Mouse (Mus musculus) C2C12 (cell line): ENCODE results near the gene Kdm2b.

ENCODE experiments used
- CEBPB ChIP-seq: IDR thresholded peaks from one replicate; pipeline ENCODE4 v1.6.1; 2011; ENCODE audit warnings: low read depth, mild to moderate bottlenecking, control low read depth, moderate library complexity
- CTCF ChIP-seq: IDR thresholded peaks from one replicate; pipeline ENCODE4 v1.5.1; 2011; ENCODE audit not compliant: control insufficient read depth, insufficient read depth, insufficient read length
- FOSL1 ChIP-seq: IDR thresholded peaks from one replicate; pipeline ENCODE4 v1.8.0; 2011; ENCODE audit warnings: mild to moderate bottlenecking, low read length; ENCODE audit not compliant: poor library complexity, insufficient read depth, severe bottlenecking
- MAX ChIP-seq: IDR thresholded peaks from one replicate; pipeline ENCODE4 v1.6.1; 2011; ENCODE audit warnings: mild to moderate bottlenecking, control low read depth
- MYOD1 ChIP-seq: IDR thresholded peaks from one replicate; pipeline ENCODE4 v1.6.1; 2011; ENCODE audit warnings: low read depth; ENCODE audit not compliant: control insufficient read depth, insufficient read length
- MYOG ChIP-seq: IDR thresholded peaks from one replicate; pipeline ENCODE4 v1.6.1; 2011; ENCODE audit not compliant: control insufficient read depth, insufficient read length; ENCODE audit errors: extremely low read depth
- USF1 ChIP-seq: IDR thresholded peaks from one replicate; pipeline ENCODE4 v1.6.1; 2011; ENCODE audit warnings: low read depth, mild to moderate bottlenecking, control low read depth, moderate library complexity

DNA sequence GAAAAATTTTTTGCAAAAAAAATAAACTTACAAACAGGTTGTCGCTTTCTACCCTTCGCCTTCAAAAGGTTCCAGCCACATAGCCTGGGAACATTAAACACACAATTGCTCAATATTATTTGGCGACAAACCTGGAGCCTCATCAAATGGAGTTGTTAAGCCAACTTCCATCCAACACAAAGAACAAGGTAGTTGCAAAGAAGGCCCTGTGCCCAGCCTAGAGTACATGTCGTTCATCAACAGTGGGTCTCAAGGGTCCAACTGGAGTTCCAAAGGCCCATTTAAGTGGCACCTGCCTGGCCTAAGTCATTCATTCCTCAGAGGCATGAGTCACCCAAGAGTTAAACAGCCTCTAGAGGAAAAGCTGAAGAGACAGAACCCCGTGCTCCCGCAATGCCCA is 52.6 kb downstream of the Kdm2b start:
- TF ChIP-seq FOSL1 (no peak), CTCF (no peak), MAX (no peak), MYOG (no peak), CEBPB (no peak), USF1 (no peak), MYOD1 (no peak)
